Comparison of ENCODE assay signal across 28 mouse cellular contexts in genomic region chr19:55795349-55795748, GRCm38 (mm10). TPM values are rescaled to one million over a fixed set of nuclear protein-coding genes. Genes with fewer than 3 reads are reported as not detected.
A peak's percentile ranks its signal among the peaks of the same experiment; 100 is the strongest.
DNase-seq lines count a peak whose midpoint lies in the region; ATAC-seq and TF ChIP-seq lines count a peak whose summit lies in the region.
"Had no signal": no experiment of that assay in that cellular context is flagged by ENCODE, and none has a peak within 500 bp of the region (broad histone marks: within the 10 kb centered on the region; RNA-seq: fewer than 3 reads in every experiment).

No protein-coding gene starts in this region.

- DNase-seq in heart, postnatal 0 days (ENCODE audit: low spot score): no peak
- no peak for DNase-seq in heart, adult 18-20 months
- DNase-seq in lung, postnatal 0 days (ENCODE audit: low spot score): peak; percentile 61
- DNase-seq in lung, adult 18-20 months: no peak
- DNase-seq in NIH3T3 (ENCODE audit: low read depth): peak; percentile 73
- no peak for DNase-seq in layer of hippocampus, postnatal 10 days (ENCODE audit: low spot score in 2 of 2)
- no peak for DNase-seq in right cerebral cortex, postnatal 10 days (ENCODE audit: low spot score in 2 of 2)
- DNase-seq: adrenal gland, postnatal 14 days; cerebellum, adult 18-20 months; cerebellum, postnatal 10 days; gastrocnemius, adult 2 months; heart, postnatal 36 days; kidney, adult 18-20 months; layer of hippocampus, adult 9-11 months; liver, embryonic 13.5 days; lung, adult 2 months; right cerebral cortex, postnatal 25 days; thymus, postnatal 14 days had no signal

- no peak for TF ChIP-seq POLR2A in myocyte (IDR thresholded peaks at IDR 0.05; ENCODE audit: insufficient read length, low read depth)

- TF ChIP-seq CTCF in heart, postnatal 0 days (IDR thresholded peaks at IDR 0.05; ENCODE audit: low read depth): no peak
- TF ChIP-seq CTCF in lung, postnatal 0 days (IDR thresholded peaks at IDR 0.05): no peak

- H3K79me2 ChIP-seq in myocyte (ENCODE audit: control insufficient read depth, insufficient read depth): peaks cover 27% of the 10 kb centered on the region

- no peak overlapping the region for H3K4me3 ChIP-seq in heart, postnatal 0 days (ENCODE audit: low read depth, low read length)
- H3K4me3 ChIP-seq in lung, postnatal 0 days (ENCODE audit: low read depth, low read length): no peak overlapping the region
- H3K4me3 ChIP-seq in myocyte: no peak overlapping the region
- H3K4me3 ChIP-seq: embryonic facial prominence, embryonic 13.5 days; erythroblast, embryonic 14.5 days; gastrocnemius, adult 2 months; hindbrain, embryonic 12.5 days; liver, embryonic 13.5 days; midbrain, embryonic 13.5 days; stomach, embryonic 15.5 days had no signal

- no peak for TF ChIP-seq EP300 in heart, postnatal 0 days (IDR thresholded peaks at IDR 0.05; ENCODE audit: low read depth)
- no peak for TF ChIP-seq EP300 in lung, postnatal 0 days (IDR thresholded peaks at IDR 0.05)

- H3K9ac ChIP-seq in heart, postnatal 0 days (replicated peaks; ENCODE audit: low read depth, low read length): no peak overlapping the region
- no peak overlapping the region for H3K9ac ChIP-seq in lung, postnatal 0 days (replicated peaks; ENCODE audit: low read depth)
- H3K9ac ChIP-seq: embryonic facial prominence, embryonic 13.5 days; hindbrain, embryonic 12.5 days; liver, embryonic 13.5 days; midbrain, embryonic 13.5 days; stomach, embryonic 15.5 days had no signal

- H3K27ac ChIP-seq in heart, postnatal 0 days (ENCODE audit: low read depth): 0 out of 2 replicates have a peak overlapping the region, but pooled peaks have one; percentile 11
- no peak overlapping the region for H3K27ac ChIP-seq in lung, postnatal 0 days (ENCODE audit: low read length)
- H3K27ac ChIP-seq: embryonic facial prominence, embryonic 13.5 days; gastrocnemius, adult 2 months; hindbrain, embryonic 12.5 days; hindbrain, postnatal 0 days; kidney, postnatal 0 days; liver, embryonic 13.5 days; macrophage; midbrain, embryonic 13.5 days; stomach, embryonic 15.5 days had no signal

- no peaks in the 10 kb centered on the region; the same call in 1 of the 2 replicates for H3K36me3 ChIP-seq in heart, postnatal 0 days (replicated peaks; ENCODE audit: control insufficient read depth, insufficient read depth, low read length)
- H3K36me3 ChIP-seq in lung, postnatal 0 days (ENCODE audit: insufficient read depth, low read length): no peaks in the 10 kb centered on the region
- no peaks in the 10 kb centered on the region for H3K36me3 ChIP-seq in myocyte (ENCODE audit: control insufficient read depth, insufficient read depth)
- H3K36me3 ChIP-seq: hindbrain, embryonic 12.5 days; liver, embryonic 13.5 days; midbrain, embryonic 13.5 days; stomach, embryonic 15.5 days had no signal

- WGBS in heart, postnatal 0 days: 44% methylated on average over 7 of the region's 7 CpGs
- WGBS in lung, postnatal 0 days: 52% methylated on average over 7 of the region's 7 CpGs

- no peaks in the 10 kb centered on the region for H3K9me3 ChIP-seq in heart, postnatal 0 days (replicated peaks; ENCODE audit: control insufficient read depth, low read length)
- no peaks in the 10 kb centered on the region for H3K9me3 ChIP-seq in lung, postnatal 0 days (ENCODE audit: low read length)
- H3K9me3 ChIP-seq: embryonic facial prominence, embryonic 13.5 days; hindbrain, embryonic 12.5 days; liver, embryonic 13.5 days; midbrain, embryonic 13.5 days; stomach, embryonic 15.5 days had no signal

- no peak for ATAC-seq in heart, postnatal 0 days (ENCODE audit: insufficient read depth, low read depth)
- peak; percentile 65 for ATAC-seq in lung, postnatal 0 days
- ATAC-seq: forebrain, embryonic 16.5 days; hindbrain, postnatal 0 days; midbrain, embryonic 13.5 days had no signal

- H3K4me1 ChIP-seq in heart, postnatal 0 days (ENCODE audit: control insufficient read depth, insufficient read depth): peaks cover 39% of the 10 kb centered on the region
- H3K4me1 ChIP-seq in lung, postnatal 0 days (ENCODE audit: insufficient read depth, low read depth, low read length): peaks cover 15% of the 10 kb centered on the region; the same call in 1 of the 2 replicates
- H3K4me1 ChIP-seq: hindbrain, embryonic 12.5 days had no signal

- no peak overlapping the region for H3K4me2 ChIP-seq in heart, postnatal 0 days (ENCODE audit: low read depth, low read length)
- H3K4me2 ChIP-seq in lung, postnatal 0 days (replicated peaks; ENCODE audit: low read depth, low read length): no peak overlapping the region
- peak overlapping the region; percentile 45 for H3K4me2 ChIP-seq in myocyte (ENCODE audit: low read depth)
- H3K4me2 ChIP-seq: embryonic facial prominence, embryonic 13.5 days; hindbrain, embryonic 12.5 days; liver, embryonic 13.5 days; midbrain, embryonic 13.5 days; stomach, embryonic 15.5 days had no signal

- no peak overlapping the region for H3ac ChIP-seq in myocyte (ENCODE audit: control insufficient read depth, insufficient read length)

- H3K27me3 ChIP-seq in heart, postnatal 0 days (ENCODE audit: control insufficient read depth, insufficient read depth, low read length): no peaks in the 10 kb centered on the region
- H3K27me3 ChIP-seq in lung, postnatal 0 days (replicated peaks; ENCODE audit: insufficient read depth, low read length): no peaks in the 10 kb centered on the region
- no peaks in the 10 kb centered on the region for H3K27me3 ChIP-seq in myocyte (ENCODE audit: control insufficient read depth, insufficient read depth, insufficient read length)
- H3K27me3 ChIP-seq: embryonic facial prominence, embryonic 13.5 days; hindbrain, embryonic 12.5 days; midbrain, embryonic 13.5 days; stomach, embryonic 15.5 days had no signal

TF ChIP-seq in myocyte, 11 proteins besides CTCF, POLR2A, EP300 and RAD21:
- no peak for TF ChIP-seq TCF12 (IDR thresholded peaks at IDR 0.05; ENCODE audit: insufficient read depth, poor library complexity, severe bottlenecking)
- no peak for TF ChIP-seq POLR2AphosphoS2 (IDR thresholded peaks at IDR 0.05; ENCODE audit: insufficient read length, low read depth)
- TF ChIP-seq MYOG (IDR thresholded peaks at IDR 0.05; ENCODE audit: control insufficient read depth in 1 of 3, insufficient read depth in 1 of 3, insufficient read length in 2 of 3, low read depth in 2 of 3): no peak
- no peak for TF ChIP-seq TCF3 (IDR thresholded peaks at IDR 0.05; ENCODE audit: insufficient read length, low read depth)
- no peak for TF ChIP-seq MAX (IDR thresholded peaks at IDR 0.05; ENCODE audit: low read depth)
- TF ChIP-seq CEBPB (IDR thresholded peaks at IDR 0.05; ENCODE audit: insufficient read depth, poor library complexity, severe bottlenecking): no peak
- no peak for TF ChIP-seq REST (IDR thresholded peaks at IDR 0.05; ENCODE audit: insufficient read depth, insufficient read length)
- TF ChIP-seq SRF (IDR thresholded peaks at IDR 0.05; ENCODE audit: control insufficient read depth, insufficient read length, low read depth): no peak
- no peak for TF ChIP-seq USF1 (IDR thresholded peaks at IDR 0.05; ENCODE audit: low read depth)
- no peak for TF ChIP-seq MYOD1 (IDR thresholded peaks at IDR 0.05; ENCODE audit: control insufficient read depth in 1 of 3, insufficient read length in 2 of 3, low read depth in 2 of 3)
- TF ChIP-seq E2F4 (IDR thresholded peaks at IDR 0.05; ENCODE audit: insufficient read depth): no peak

RNA-seq across cellular contexts. Expression of gene Tcf7l2, which starts 53.7 kb away (rescaled TPM):
- total RNA-seq in heart, postnatal 0 days (2014; rRNA removed; ENCODE audit: low replicate concordance): 2.9 and 3.0 TPM in 2 replicates
- polyA plus RNA-seq in heart, postnatal 0 days (2015; fragmentation: Nextera tagmentation; extraction: Ambion mirVana): 38.6 and 42.5 TPM in 2 replicates
- 10 to 100 TPM; 11.9 to 13.2 TPM for total RNA-seq in heart, adult 18-20 months (2021)
- polyA plus RNA-seq in lung, postnatal 0 days (2015; fragmentation: Nextera tagmentation; extraction: Ambion mirVana): 43.9 and 44.4 TPM in 2 replicates
- 5.4 TPM for polyA plus RNA-seq in myocyte (2012; fragmentation: generic; extraction: Trizol)
- total RNA-seq in layer of hippocampus, postnatal 10 days (2021): 10 to 100 TPM; 14.2 to 26.1 TPM

Comparison
In these comparisons a context has a peak if more than half of its experiments do, and no peak if none do; other contexts are left out.
1. DNase-seq: peak in lung, postnatal 0 days (single experiment) and NIH3T3 (single experiment); none in heart, postnatal 0 days (single experiment), heart, adult 18-20 months (0 of 2), lung, adult 18-20 months (0 of 2), layer of hippocampus, postnatal 10 days (0 of 2) and right cerebral cortex, postnatal 10 days (0 of 2).